Mouse (Mus musculus) embryonic fibroblast, embryonic 13.5 days (primary cell): ENCODE data around the gene Plekhm2.

Experiments used
- CTCF ChIP-seq: IDR thresholded peaks from 2 replicates; pipeline ENCODE4 v1.5.1; 2011; ENCODE audit warnings: mild to moderate bottlenecking, control low read depth, low read length, moderate library complexity, borderline replicate concordance; ENCODE audit not compliant: insufficient read depth
- POLR2A ChIP-seq: IDR thresholded peaks from 2 replicates; pipeline ENCODE4 v1.6.1; 2011; ENCODE audit warnings: low read depth, mild to moderate bottlenecking, control low read depth, low read length, moderate library complexity

- TF ChIP-seq CTCF = no peak
- TF ChIP-seq POLR2A = no peak
Measured at GRCm38 (mm10) chr4:141658846-141659484, 5.7 kb downstream of the Plekhm2 start.
